Mouse (Mus musculus) midbrain, embryonic 12.5 days (tissue): ENCODE results near the gene Cfap43. TPM values are rescaled to one million over a fixed set of nuclear protein-coding genes. Genes with fewer than 3 reads are reported as not detected.
"Not testable (repeated sequence)": the region's sequence is repeated elsewhere in the genome, so short reads cannot be mapped to it uniquely, and the experiment has no call there.

Source experiments
- ATAC-seq: fragments of 200-750 bp; cut with Nextera tagmentation; 2 replicates; pipeline ENCODE4 v1.8.0; 2017; ENCODE audit warnings: low read depth, moderate TSS enrichment, moderate library complexity; ENCODE audit not compliant: low FRiP score
- H3K27ac ChIP-seq: fragments of 300-500 bp; sonication (generic); replicated peaks from 2 replicates; pipeline ENCODE4 v1.5.1; 2016; ENCODE audit warnings: mild to moderate bottlenecking
- H3K27me3 ChIP-seq: fragments of 300-500 bp; sonication (generic); 2 replicates; pipeline ENCODE4 v1.6.1; 2016; ENCODE audit warnings: mild to moderate bottlenecking
- H3K36me3 ChIP-seq: fragments of 300-500 bp; sonication (generic); 2 replicates; pipeline ENCODE4 v1.6.1; 2016
- H3K4me1 ChIP-seq: fragments of 300-500 bp; sonication (generic); 2 replicates; pipeline ENCODE4 v1.6.1; 2016
- H3K4me2 ChIP-seq: fragments of 300-500 bp; sonication (generic); replicated peaks from 2 replicates; pipeline ENCODE4 v1.6.1; 2016; ENCODE audit warnings: mild to moderate bottlenecking, moderate library complexity
- H3K4me3 ChIP-seq: fragments of 300-500 bp; sonication (generic); 2 replicates; pipeline ENCODE4 v1.5.1; 2016; ENCODE audit warnings: mild to moderate bottlenecking
- H3K9ac ChIP-seq: fragments of 300-500 bp; sonication (generic); replicated peaks from 2 replicates; pipeline ENCODE4 v1.6.1; 2016; ENCODE audit warnings: mild to moderate bottlenecking, moderate library complexity
- H3K9me3 ChIP-seq: fragments of 300-500 bp; sonication (generic); 2 replicates; pipeline ENCODE4 v1.6.1; 2016; ENCODE audit warnings: mild to moderate bottlenecking
- WGBS: fragments of 180-500 bp; shearing (Covaris S2); methylation state at CpG from one replicate; pipeline ENCODE4 v1.1.7; 2016; 5-methylcytosine and 5-hydroxymethylcytosine counted together
- polyA plus RNA-seq: library from polyadenylated mRNA; unstranded; fragments of >200 nt; fragmentation: Nextera tagmentation; extraction: Ambion mirVana; gene quantifications from 2 replicates; pipeline ENCODE4 v1.2.1, GENCODE M21; 2016

Cfap43 gene
- polyA plus RNA-seq, 1 experiment from 2014 or later: 0.13 TPM

GRCm38 (mm10) chr19:47859180-47859579, 59.9 kb downstream of the Cfap43 start:
- peaks cover 8% of the 10 kb centered on the region for H3K4me1 ChIP-seq
- no peak overlapping the region for H3K4me2 ChIP-seq
- ATAC-seq: no peak
- no peaks in the 10 kb centered on the region for H3K36me3 ChIP-seq
- no peaks in the 10 kb centered on the region for H3K9me3 ChIP-seq
- H3K27ac ChIP-seq: no peak overlapping the region
- 93% methylated on average over 8 of the region's 8 CpGs for WGBS
- H3K4me3 ChIP-seq: no peak overlapping the region
- no peak overlapping the region for H3K9ac ChIP-seq
- H3K27me3 ChIP-seq: peaks cover 9% of the 10 kb centered on the region; the same call in 1 of the 2 replicates

GRCm38 (mm10) chr19:47857957-47858942, 60.8 kb downstream of the Cfap43 start:
- Histone ChIP-seq H3K27me3 (peaks cover 16% of the 10 kb centered on the region), H3K4me3 (no peak overlapping the region), H3K9ac (no peak overlapping the region), H3K4me1 (peaks cover 11% of the 10 kb centered on the region), H3K9me3 (no peaks in the 10 kb centered on the region), H3K27ac (no peak overlapping the region), H3K4me2 (no peak overlapping the region), H3K36me3 (no peaks in the 10 kb centered on the region)
- no peak for ATAC-seq
- 80% methylated on average over 18 of the region's 18 CpGs for WGBS

GRCm38 (mm10) chr19:47854796-47855783, 64.0 kb downstream of the Cfap43 start, which contains the start of gene Gsto1:
Gene Gsto1 (plus strand): TSS chr19:47854970.
- H3K27me3 ChIP-seq: peaks cover 16% of the 10 kb centered on the region
- peak within 1 kb of the TSS; percentile 69 for H3K4me3 ChIP-seq
- H3K9me3 ChIP-seq: no peaks in the 10 kb centered on the region
- ATAC-seq: peak; percentile 96
- peak within 1 kb of the TSS; percentile 74 for H3K9ac ChIP-seq
- H3K27ac ChIP-seq: no peak within 1 kb of the TSS
- no peaks in the 10 kb centered on the region for H3K36me3 ChIP-seq
- H3K4me1 ChIP-seq: peaks cover 11% of the 10 kb centered on the region
- H3K4me2 ChIP-seq: peak within 1 kb of the TSS; percentile 99
- under 1% methylated on average over 60 of the region's 60 CpGs for WGBS

GRCm38 (mm10) chr19:47853951-47854795, 64.9 kb downstream of the Cfap43 start:
- Histone ChIP-seq H3K9me3 (no peaks in the 10 kb centered on the region), H3K27ac (no peak overlapping the region), H3K9ac (peak overlapping the region; percentile 74), H3K4me1 (peaks cover 11% of the 10 kb centered on the region), H3K4me2 (peak overlapping the region; percentile 99), H3K36me3 (no peaks in the 10 kb centered on the region), H3K27me3 (peaks cover 16% of the 10 kb centered on the region), H3K4me3 (peak overlapping the region; percentile 69)
- peak; percentile 79 for ATAC-seq
- WGBS: 29% methylated on average over 13 of the region's 13 CpGs

GRCm38 (mm10) chr19:47853053-47853452, 66.0 kb downstream of the Cfap43 start:
- no peaks in the 10 kb centered on the region for H3K36me3 ChIP-seq
- no peak for ATAC-seq
- H3K4me1 ChIP-seq: peaks cover 11% of the 10 kb centered on the region
- no peak overlapping the region for H3K4me3 ChIP-seq
- 88% methylated on average over 3 of the region's 3 CpGs for WGBS
- no peak overlapping the region for H3K4me2 ChIP-seq
- no peak overlapping the region for H3K27ac ChIP-seq
- H3K9me3 ChIP-seq: no peaks in the 10 kb centered on the region
- H3K9ac ChIP-seq: no peak overlapping the region
- H3K27me3 ChIP-seq: peaks cover 16% of the 10 kb centered on the region

- not testable (repeated sequence) for H3K27ac ChIP-seq, H3K36me3 ChIP-seq, H3K4me2 ChIP-seq, H3K9me3 ChIP-seq, H3K9ac ChIP-seq, ATAC-seq, H3K4me3 ChIP-seq
- Histone ChIP-seq H3K4me1 (peaks cover 11% of the 10 kb centered on the region), H3K27me3 (peaks cover 16% of the 10 kb centered on the region)
- WGBS: 90% methylated on average over 3 of the region's 3 CpGs
These were observed 67.0 kb downstream of the Cfap43 start for GRCm38 (mm10) chr19:47852131-47852530.

GRCm38 (mm10) chr19:47849735-47850134, 69.4 kb downstream of the Cfap43 start:
- no peak overlapping the region for H3K27ac ChIP-seq
- H3K9me3 ChIP-seq: no peaks in the 10 kb centered on the region
- no peak overlapping the region for H3K9ac ChIP-seq
- no peak for ATAC-seq
- H3K27me3 ChIP-seq: peaks cover 11% of the 10 kb centered on the region; the same call in 1 of the 2 replicates
- H3K4me1 ChIP-seq: peaks cover 4% of the 10 kb centered on the region; the same call in 1 of the 2 replicates
- no peak overlapping the region for H3K4me2 ChIP-seq
- H3K4me3 ChIP-seq: no peak overlapping the region
- 85% methylated on average over 3 of the region's 3 CpGs for WGBS
- no peaks in the 10 kb centered on the region for H3K36me3 ChIP-seq

GRCm38 (mm10) chr19:47841234-47841633, 77.9 kb downstream of the Cfap43 start:
- 83% methylated on average over 15 of the region's 15 CpGs for WGBS
- not testable (repeated sequence) for H3K4me1 ChIP-seq, ATAC-seq, H3K27ac ChIP-seq, H3K36me3 ChIP-seq, H3K4me2 ChIP-seq, H3K9ac ChIP-seq, H3K4me3 ChIP-seq, H3K9me3 ChIP-seq
- peaks cover 17% of the 10 kb centered on the region for H3K27me3 ChIP-seq

GRCm38 (mm10) chr19:47837527-47837901, 81.6 kb downstream of the Cfap43 start:
- Histone ChIP-seq H3K4me2 (peak overlapping the region; percentile 74), H3K36me3 (no peaks in the 10 kb centered on the region), H3K9me3 (no peaks in the 10 kb centered on the region), H3K4me3 (peak overlapping the region; percentile 50), H3K4me1 (peaks cover 5% of the 10 kb centered on the region), H3K9ac (0 out of 2 replicates have a peak overlapping the region, but pooled peaks have one; percentile 43), H3K27me3 (peaks cover 17% of the 10 kb centered on the region), H3K27ac (no peak overlapping the region)
- no peak; the same call in 1 of the 2 replicates for ATAC-seq
- WGBS: 0% methylated on average over 6 of the region's 6 CpGs

- Histone ChIP-seq H3K4me2 (peak overlapping the region; percentile 74), H3K4me3 (peak overlapping the region; percentile 50), H3K36me3 (no peaks in the 10 kb centered on the region), H3K9me3 (no peaks in the 10 kb centered on the region), H3K27me3 (peaks cover 17% of the 10 kb centered on the region), H3K9ac (peak overlapping the region; percentile 43), H3K27ac (no peak overlapping the region), H3K4me1 (peaks cover 5% of the 10 kb centered on the region)
- WGBS: 2% methylated on average over 40 of the region's 49 CpGs
- ATAC-seq: peak; percentile 97
These were observed 82.2 kb downstream of the Cfap43 start for GRCm38 (mm10) chr19:47836701-47837526.
